Mouse (Mus musculus): ENCODE data around the gene Sos1.
A peak's percentile ranks its signal among the peaks of the same experiment; 100 is the strongest.

The Sos1 gene

GRCm38 (mm10) chr17:80480031-80480854, at the start of gene Sos1:
Gene Sos1, minus strand, starts transcription at chr17:80480453.
- DNase-seq (ENCODE audit: low read depth in 1 of 2, low spot score in 2 of 2): peak; percentile 67 to 83

DNA sequence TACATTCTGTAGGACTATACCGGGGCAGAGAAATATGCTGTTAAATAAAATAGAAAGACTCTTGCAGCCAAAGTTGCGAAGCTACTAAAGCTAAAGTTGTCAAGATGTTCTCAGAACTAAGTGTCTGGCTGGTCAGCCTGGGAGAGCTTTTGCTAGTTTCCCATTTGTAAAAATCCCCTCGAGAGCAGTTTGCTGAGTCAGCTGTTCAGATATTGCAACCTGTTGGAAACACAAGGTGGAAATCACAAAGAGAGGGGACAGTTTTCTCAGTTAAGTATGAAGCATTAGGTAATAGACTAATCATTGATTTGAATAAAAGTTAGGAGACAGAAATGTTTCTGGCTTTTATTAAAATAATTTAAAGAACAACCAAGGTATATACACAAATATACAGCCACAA, 43.0 kb upstream of the Sos1 start:
- DNase-seq (ENCODE audit: low read depth in 1 of 2, low spot score in 2 of 2): no peak

DNA sequence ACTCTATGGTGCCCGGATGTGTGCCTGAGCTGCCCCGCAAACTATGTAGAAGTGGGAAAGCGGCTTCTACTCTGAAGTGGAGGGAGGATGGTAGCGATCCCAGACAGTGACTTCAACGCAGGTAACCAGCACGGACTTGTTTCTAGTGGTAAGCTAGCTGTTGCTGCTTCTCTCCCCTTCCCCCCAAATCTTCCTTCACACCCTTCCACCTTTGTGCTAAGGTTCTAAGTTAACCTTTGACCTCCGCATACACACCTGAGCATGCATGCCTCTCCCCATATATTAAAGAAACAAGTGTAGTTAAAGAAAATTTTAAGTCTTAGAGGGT, 41.9 kb upstream of the Sos1 start:
- no peak for DNase-seq (ENCODE audit: low read depth in 1 of 2, low spot score in 2 of 2)

DNA sequence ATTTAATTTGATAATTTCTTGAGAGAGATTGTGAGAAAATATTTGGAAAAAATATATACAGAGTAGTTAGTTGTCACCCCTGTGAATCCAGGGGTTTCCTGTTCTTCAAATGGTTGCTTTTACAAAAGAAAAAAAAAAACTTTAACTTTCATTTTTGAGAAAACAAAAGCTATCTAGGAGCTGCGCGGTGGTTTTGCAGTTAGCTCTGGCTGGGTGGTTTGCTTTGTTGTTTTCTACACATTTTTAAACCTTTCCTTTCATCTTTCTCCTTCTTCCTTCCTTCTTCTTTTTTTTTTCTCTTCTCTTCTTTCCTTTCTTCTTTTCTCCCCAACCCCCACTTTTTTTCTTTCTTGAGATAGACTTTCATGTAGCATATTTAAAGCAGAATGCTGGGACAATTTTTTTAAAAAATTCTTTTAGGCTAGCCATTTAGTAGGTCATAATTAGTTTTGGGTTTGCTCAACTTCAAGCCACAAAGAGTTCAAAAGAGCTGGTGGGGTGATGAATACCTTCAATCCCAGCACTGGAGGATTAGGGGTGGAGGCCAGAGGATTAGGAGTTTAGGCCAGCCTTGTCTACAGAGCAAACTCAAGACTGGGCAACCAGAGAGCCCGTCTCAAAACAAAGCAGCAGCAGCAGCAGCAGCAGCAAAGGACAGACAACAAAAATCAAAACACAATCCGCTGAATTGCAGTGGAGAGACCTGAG, 41.4 kb upstream of the Sos1 start:
- no peak for DNase-seq (ENCODE audit: low read depth in 1 of 2, low spot score in 2 of 2)

DNA sequence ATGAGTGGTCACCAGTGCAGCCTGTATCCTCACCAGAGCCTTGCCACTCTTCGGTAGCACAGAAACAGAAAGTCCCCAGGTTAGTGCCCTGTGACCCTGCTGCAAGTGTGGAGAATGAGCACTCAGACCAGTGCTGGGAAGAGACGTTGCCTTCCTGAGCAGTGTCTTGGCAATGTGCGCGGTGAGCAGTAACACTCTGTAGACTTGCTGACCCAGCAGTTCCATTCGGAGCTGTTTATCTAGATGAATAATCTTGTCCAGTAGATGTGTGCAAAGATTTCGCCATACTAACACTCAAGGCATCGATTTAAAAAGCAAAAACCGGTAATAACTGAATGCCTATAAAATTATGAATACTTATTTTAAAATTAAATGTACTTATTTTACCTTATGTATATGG, 40.3 kb upstream of the Sos1 start:
- DNase-seq (ENCODE audit: low read depth in 1 of 2, low spot score in 2 of 2): no peak

- DNase-seq (ENCODE audit: low read depth in 1 of 2, low spot score in 2 of 2): no peak
Observed at GRCm38 (mm10) chr17:80518811-80519210, 38.6 kb upstream of the Sos1 start.

- DNase-seq (ENCODE audit: low read depth in 1 of 2, low spot score in 2 of 2): no peak
Observed at GRCm38 (mm10) chr17:80517244-80517643, 37.0 kb upstream of the Sos1 start.

- no peak for DNase-seq (ENCODE audit: low read depth in 1 of 2, low spot score in 2 of 2)
Observed at GRCm38 (mm10) chr17:80515956-80516355, 35.7 kb upstream of the Sos1 start.

DNA sequence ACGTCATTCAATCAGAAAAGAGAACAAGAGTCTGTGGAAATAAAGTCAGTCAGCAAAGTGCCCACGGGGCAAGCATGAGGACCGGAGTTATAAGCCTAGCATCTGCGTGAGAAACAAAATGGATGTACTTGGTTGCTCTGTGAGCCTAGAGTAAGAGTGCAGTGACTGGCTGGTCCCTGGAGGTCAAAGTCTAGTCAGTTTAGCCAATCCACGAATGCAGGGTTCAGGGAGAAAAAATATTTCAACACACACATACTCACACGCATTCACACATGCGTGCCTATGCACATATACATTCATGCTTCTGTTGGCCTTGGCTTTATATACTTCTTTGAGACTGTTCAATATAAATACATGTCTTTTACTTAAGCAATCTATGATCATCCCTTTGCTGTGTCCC, 35.3 kb upstream of the Sos1 start:
- DNase-seq (ENCODE audit: low read depth in 1 of 2, low spot score in 2 of 2): no peak

GRCm38 (mm10) chr17:80513766-80514165, 33.5 kb upstream of the Sos1 start:
- DNase-seq (ENCODE audit: low read depth in 1 of 2, low spot score in 2 of 2): no peak

GRCm38 (mm10) chr17:80510459-80510855, 30.2 kb upstream of the Sos1 start:
- no peak for DNase-seq (ENCODE audit: low read depth in 1 of 2, low spot score in 2 of 2)

GRCm38 (mm10) chr17:80509494-80510458, 29.5 kb upstream of the Sos1 start:
- no peak for DNase-seq (ENCODE audit: low read depth in 1 of 2, low spot score in 2 of 2)

DNA sequence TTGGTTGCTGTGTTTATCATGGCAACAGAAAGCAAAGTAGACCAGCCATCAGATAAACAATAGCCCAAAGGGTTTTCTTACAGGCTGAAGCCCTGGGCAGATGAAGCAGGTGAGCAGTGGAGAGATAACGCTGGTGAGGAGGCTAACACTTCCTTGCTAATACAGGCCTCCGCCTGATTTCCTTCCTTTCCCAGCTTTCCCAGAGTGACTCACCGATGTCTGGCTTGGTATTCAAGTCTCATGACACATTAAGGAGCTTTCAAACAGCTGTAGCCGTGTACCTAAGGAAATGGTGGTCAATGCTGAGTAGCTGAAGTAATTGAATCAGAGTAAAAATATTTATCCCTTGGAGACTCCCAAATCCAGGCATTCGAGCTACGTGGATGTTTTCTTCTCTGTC, 25.5 kb upstream of the Sos1 start:
- no peak for DNase-seq (ENCODE audit: low read depth in 1 of 2, low spot score in 2 of 2)

DNA sequence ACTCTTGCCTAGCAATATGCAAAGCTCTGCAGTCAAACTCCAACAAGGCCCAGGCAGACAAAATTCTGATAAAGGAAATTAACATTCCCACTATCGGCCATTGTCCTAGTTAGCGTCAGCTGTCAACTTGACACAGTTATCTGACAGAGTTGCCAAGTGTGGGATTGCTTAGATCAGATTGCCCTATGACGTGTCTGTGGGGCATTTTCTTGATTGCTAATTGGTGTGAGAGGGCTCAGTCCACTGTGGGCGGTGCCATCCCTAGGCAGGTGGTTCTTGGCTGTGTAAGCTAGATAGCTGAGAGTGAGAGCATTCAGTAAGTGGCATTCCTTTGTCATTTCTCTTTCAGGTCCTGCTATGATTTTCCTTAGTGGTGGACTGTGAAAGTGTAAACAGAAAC, 25.1 kb upstream of the Sos1 start:
- no peak for DNase-seq (ENCODE audit: low read depth in 1 of 2, low spot score in 2 of 2)

DNA sequence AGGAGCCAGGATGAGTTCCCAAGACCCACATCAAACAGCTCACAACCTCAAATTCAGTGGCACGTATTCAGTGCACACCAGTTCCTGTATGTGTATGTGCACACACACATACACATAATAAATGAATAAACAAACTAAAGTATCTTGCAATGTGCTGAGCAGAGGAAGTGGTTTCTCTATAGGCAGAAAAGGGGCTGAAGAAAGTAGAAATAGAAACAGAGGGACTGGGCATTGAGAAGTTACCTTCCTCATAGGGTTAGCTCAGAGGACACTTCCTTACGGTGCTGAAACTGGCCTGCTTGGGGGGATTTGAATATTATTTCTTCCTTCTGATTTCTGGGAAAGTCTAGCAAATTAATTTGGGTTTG, 21.5 kb upstream of the Sos1 start:
- no peak for DNase-seq (ENCODE audit: low read depth in 1 of 2, low spot score in 2 of 2)

GRCm38 (mm10) chr17:80501037-80501804, 21.0 kb upstream of the Sos1 start:
- DNase-seq (ENCODE audit: low read depth in 1 of 2, low spot score in 2 of 2): no peak

GRCm38 (mm10) chr17:80500025-80500424, 19.8 kb upstream of the Sos1 start:
- DNase-seq (ENCODE audit: low read depth in 1 of 2, low spot score in 2 of 2): no peak

GRCm38 (mm10) chr17:80498600-80499268, 18.5 kb upstream of the Sos1 start:
- no peak for DNase-seq (ENCODE audit: low read depth in 1 of 2, low spot score in 2 of 2)

DNA sequence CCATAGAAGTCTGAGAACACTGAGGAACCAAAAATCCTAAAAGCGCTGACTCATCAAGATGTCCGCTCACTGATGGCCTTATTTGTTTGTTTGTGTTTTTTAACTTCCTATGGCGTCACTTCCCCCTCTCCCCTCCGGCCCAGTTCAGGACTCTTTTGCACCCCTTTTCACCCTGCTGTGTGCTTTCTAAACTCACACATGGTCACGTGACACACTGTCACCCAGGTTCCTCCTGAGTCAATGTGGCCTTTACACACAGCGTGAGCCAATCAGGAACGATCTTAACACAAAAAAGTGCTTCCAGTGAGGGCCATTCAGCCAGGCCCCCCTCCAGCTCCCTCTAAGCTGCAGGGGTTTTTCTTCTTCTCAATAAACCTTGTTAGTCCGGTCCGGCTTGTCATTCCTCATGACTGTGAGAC, 16.9 kb upstream of the Sos1 start:
- no peak for DNase-seq (ENCODE audit: low read depth in 1 of 2, low spot score in 2 of 2)

DNA sequence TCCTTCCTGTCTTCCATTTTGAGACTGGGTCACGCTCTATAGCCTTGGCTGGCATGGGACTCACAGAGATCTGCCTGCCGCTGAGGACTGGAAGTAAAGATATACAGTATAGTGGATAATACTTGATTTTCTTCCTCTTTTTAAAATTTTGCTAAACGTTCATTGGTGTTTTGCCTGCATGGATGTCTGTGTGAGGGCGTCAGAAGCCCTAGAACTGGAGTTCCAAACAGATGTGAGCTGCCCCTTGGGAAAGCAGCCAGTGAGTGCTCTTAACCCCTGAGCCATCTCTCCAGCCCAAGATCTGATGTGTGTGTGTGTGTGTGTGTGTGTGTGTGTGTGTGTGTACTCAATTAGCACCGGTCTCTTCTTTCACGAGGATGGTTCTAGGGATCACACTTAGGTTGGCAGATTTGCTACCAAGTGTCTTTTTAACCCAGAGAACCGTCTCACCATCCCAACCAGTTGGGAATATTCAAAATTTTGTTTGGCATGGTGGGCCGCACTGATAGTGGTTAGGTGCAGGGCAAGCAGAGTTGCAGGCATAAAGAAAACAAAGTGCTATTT, 16.4 kb upstream of the Sos1 start:
- no peak for DNase-seq (ENCODE audit: low read depth in 1 of 2, low spot score in 2 of 2)

All from monocyte, adult 2 months (primary cell).